Comparison of ENCODE assay signal across 8 mouse cellular contexts in genomic region chr13:3770170-3771024, GRCm38 (mm10). TPM values are rescaled to one million over a fixed set of nuclear protein-coding genes. Genes with fewer than 3 reads are reported as not detected.
DNase-seq lines count a peak whose midpoint lies in the region; ATAC-seq lines count a peak whose summit lies in the region.

No protein-coding gene starts in this region.

- no peak overlapping the region for H3K4me2 ChIP-seq in midbrain, embryonic 14.5 days (ENCODE audit: low read length)
- H3K4me2 ChIP-seq in lung, embryonic 16.5 days (ENCODE audit: low read depth, low read length) = peak overlapping the region; percentile 17; the same call in 1 of the 2 replicates

- peak; percentile 20 to 37 for DNase-seq in cerebellum, postnatal 25 days
- DNase-seq in cerebellum, adult 9-10 months = no peak
- peak; percentile 46 for DNase-seq in midbrain, embryonic 14.5 days
- DNase-seq in midbrain, embryonic 10.5 days (ENCODE audit: low spot score) = no peak
- DNase-seq in kidney, adult 11 months = peak; percentile 61
- DNase-seq in thymus, adult 18-20 months = no peak
- no peak for DNase-seq in spleen, adult 18-20 months

- no peaks in the 10 kb centered on the region for H3K27me3 ChIP-seq in midbrain, embryonic 14.5 days (ENCODE audit: control insufficient read depth, insufficient read depth, low read length)
- H3K27me3 ChIP-seq in midbrain, embryonic 10.5 days (ENCODE audit: low read depth, poor library complexity, severe bottlenecking) = no peaks in the 10 kb centered on the region
- H3K27me3 ChIP-seq in lung, embryonic 16.5 days (ENCODE audit: control insufficient read depth, insufficient read depth, low read depth, low read length) = no peaks in the 10 kb centered on the region

- ATAC-seq in midbrain, embryonic 14.5 days (ENCODE audit: low FRiP score, low TSS enrichment) = no peak
- ATAC-seq in lung, embryonic 16.5 days (ENCODE audit: low read depth) = peak; percentile 87

- no peaks in the 10 kb centered on the region for H3K36me3 ChIP-seq in midbrain, embryonic 14.5 days (ENCODE audit: control insufficient read depth, insufficient read depth, low read length)
- H3K36me3 ChIP-seq in midbrain, embryonic 10.5 days = no peaks in the 10 kb centered on the region
- H3K36me3 ChIP-seq in lung, embryonic 16.5 days (ENCODE audit: control insufficient read depth, insufficient read depth, low read length) = no peaks in the 10 kb centered on the region

- WGBS in midbrain, embryonic 14.5 days = 82% methylated on average over 11 of the region's 11 CpGs
- 88% methylated on average over 11 of the region's 11 CpGs for WGBS in midbrain, embryonic 10.5 days
- 35% methylated on average over 11 of the region's 11 CpGs for WGBS in lung, embryonic 16.5 days

- H3K4me3 ChIP-seq in midbrain, embryonic 14.5 days (replicated peaks; ENCODE audit: low read depth, low read length) = no peak overlapping the region
- H3K4me3 ChIP-seq in midbrain, embryonic 10.5 days = no peak overlapping the region
- H3K4me3 ChIP-seq in lung, embryonic 16.5 days (ENCODE audit: low read length) = no peak overlapping the region

- no peak overlapping the region for H3K27ac ChIP-seq in midbrain, embryonic 14.5 days (replicated peaks; ENCODE audit: low read depth, low read length)
- no peak overlapping the region for H3K27ac ChIP-seq in midbrain, embryonic 10.5 days (replicated peaks)
- H3K27ac ChIP-seq in lung, embryonic 16.5 days (ENCODE audit: low read length) = peak overlapping the region; percentile 79

- no peaks in the 10 kb centered on the region for H3K9me3 ChIP-seq in midbrain, embryonic 14.5 days (ENCODE audit: control insufficient read depth, low read length)
- H3K9me3 ChIP-seq in midbrain, embryonic 10.5 days (replicated peaks) = no peaks in the 10 kb centered on the region
- no peaks in the 10 kb centered on the region for H3K9me3 ChIP-seq in lung, embryonic 16.5 days (ENCODE audit: control insufficient read depth, low read length)

- no peaks in the 10 kb centered on the region for H3K4me1 ChIP-seq in midbrain, embryonic 14.5 days (ENCODE audit: control insufficient read depth, insufficient read depth, low read length)
- H3K4me1 ChIP-seq in midbrain, embryonic 10.5 days = no peaks in the 10 kb centered on the region
- H3K4me1 ChIP-seq in lung, embryonic 16.5 days (replicated peaks; ENCODE audit: control insufficient read depth, insufficient read depth, low read length) = peaks cover 29% of the 10 kb centered on the region

- H3K9ac ChIP-seq in midbrain, embryonic 14.5 days (replicated peaks; ENCODE audit: low read length) = no peak overlapping the region
- H3K9ac ChIP-seq in lung, embryonic 16.5 days (ENCODE audit: low read length) = 0 out of 2 replicates have a peak overlapping the region, but pooled peaks have one; percentile 6

RNA-seq across cellular contexts. Expression of gene Calml3, which starts 33.7 kb away (rescaled TPM):
- not detected in 2 replicates for polyA plus RNA-seq in midbrain, embryonic 14.5 days (2014; fragmentation: Nextera tagmentation; extraction: Ambion mirVana)
- not detected in 2 replicates for polyA plus RNA-seq in midbrain, embryonic 10.5 days (2016; fragmentation: Nextera tagmentation; extraction: Ambion mirVana)
- 0.24 and 0.39 TPM in 2 replicates for polyA plus RNA-seq in lung, embryonic 16.5 days (2015; fragmentation: Nextera tagmentation; extraction: Ambion mirVana)

Comparison
In these comparisons a context has a peak if more than half of its experiments do, and no peak if none do; other contexts are left out.
1. DNase-seq: peak in cerebellum, postnatal 25 days (2 of 2), midbrain, embryonic 14.5 days (single experiment) and kidney, adult 11 months (single experiment); none in cerebellum, adult 9-10 months (single experiment), midbrain, embryonic 10.5 days (single experiment), thymus, adult 18-20 months (0 of 2) and spleen, adult 18-20 months (0 of 2).